Mouse (Mus musculus): ENCODE measurements at regions not wholly inside any gene's neighbourhood (a gene's known extent, or its start where the extent isn't known, plus 50 kb on each side); places are given as distances from the start of the nearest gene placed in this dataset.

DNA sequence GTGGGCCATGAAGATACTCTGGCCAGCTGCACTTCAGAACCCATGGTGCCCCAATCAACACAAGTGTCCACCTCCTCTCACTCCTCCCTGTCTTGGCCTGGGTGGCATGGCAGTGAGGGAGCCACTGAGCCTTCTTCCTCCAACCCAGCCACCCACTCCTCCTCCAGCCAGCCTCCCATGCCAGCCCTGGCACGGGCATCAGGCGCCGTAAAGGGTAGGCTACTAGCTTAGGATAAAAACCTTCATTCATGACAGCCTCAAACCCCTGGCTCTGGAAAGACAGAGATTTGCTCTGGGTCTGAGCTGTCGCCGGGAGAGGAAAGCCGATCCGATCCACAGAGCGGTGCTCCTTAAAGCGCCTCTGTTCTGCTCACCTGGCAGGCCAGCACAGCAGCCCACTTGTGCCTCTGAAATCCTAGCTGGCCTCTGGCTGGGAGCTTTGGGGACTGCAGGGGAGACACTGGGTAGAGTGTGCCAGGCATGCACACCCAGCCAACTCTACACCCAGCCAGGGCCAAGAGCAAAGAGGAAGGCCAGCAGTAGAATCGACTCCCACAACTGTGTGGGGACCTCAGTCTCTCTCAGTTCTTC is 268.2 kb upstream of the Zmiz1 start:
- no peak for DNase-seq
- intact Hi-C loops (cut with DNase I), result no loop called here

DNA sequence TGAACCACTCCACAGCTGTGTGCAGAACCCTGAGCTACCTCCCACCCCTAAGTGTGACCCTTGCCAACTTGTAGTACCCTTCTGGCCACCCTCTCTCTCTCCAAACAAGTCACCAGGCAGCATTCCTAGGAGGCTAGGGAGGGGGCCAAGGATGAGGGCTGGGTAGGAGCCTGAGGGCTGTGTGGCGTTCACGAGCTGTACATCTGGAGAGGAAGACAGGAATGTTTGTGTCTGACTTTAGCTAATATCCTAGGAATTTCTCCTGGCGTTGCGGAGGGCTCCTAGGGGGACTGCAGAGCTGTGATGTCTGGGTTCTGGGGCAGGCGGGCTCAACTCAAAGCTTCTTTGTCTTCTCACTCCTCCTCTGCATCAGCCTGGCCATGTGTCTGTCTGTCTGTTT is 262.2 kb upstream of the Zmiz1 start:
- intact Hi-C loops (cut with DNase I), result no loop called here
- DNase-seq, result no peak

DNA sequence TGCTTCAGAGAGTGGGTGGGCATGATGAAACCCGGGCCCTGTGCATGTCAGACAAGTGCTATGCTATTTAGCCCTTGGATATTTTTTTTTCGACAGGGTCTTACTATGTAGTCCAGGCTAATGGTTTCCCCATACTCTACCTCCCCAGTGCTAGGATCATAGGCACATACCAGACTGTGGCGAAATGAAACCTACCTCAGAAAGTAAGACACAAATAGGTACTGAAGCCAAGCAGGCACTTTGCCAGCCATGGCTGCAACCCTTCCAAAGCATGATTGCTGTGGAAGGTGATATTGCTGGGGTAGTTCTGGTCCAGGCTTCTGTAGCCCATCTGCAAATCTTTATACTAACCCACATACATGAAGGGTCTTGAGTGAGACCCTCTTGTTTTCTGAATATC is 259.1 kb upstream of the Zmiz1 start:
- DNase-seq, result peak in 1 of 2 experiments; percentile 44
- intact Hi-C loops (cut with DNase I), result no loop called here

DNA sequence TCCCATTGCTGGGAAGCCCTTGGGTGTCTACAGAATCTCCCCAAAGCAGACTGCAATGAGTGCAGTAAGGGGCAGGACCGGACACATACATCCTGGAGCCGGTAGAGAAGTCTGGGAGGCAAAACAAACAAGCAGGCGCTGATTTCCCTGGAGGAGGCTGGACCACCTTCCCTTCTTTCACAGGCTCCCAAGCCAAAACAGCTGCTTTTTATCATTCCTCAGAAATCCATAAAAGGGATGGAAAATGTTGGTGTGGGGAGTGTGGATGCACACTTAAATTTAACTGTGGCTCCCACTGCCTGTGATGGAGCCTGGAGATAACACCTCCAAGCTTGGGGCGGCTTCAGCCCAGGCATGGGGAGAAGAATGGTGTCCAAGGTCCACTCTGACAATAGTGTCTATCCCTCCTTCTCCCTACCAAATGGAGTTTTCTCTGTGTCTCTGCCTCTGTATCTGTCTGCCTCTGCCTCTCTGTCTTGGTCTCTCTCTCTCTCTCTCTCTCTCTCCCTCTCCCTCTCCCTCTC is 258.3 kb upstream of the Zmiz1 start:
- intact Hi-C loops (cut with DNase I), result no loop called here
- DNase-seq, result no peak

DNA sequence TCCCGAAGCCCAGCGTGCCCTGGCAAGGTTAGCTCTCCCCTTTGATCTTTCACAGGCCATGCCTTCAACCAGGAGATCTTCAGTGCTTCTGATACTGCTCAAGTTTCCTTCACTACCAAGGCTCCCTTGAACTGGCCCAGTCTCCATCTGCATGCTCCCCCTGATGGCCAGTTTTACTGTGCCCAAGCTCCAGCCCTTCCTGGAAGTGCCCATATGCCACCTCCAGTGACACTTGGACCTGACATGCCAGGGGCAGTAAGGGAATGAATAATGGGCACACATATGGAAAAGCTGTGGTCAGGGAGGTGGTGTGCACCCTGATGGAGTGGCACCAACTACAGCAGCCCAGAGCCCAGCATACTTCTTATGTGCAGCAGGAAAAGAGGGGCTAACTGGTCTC is 256.7 kb upstream of the Zmiz1 start:
- intact Hi-C loops (cut with DNase I), result no loop called here
- no peak for DNase-seq

DNA sequence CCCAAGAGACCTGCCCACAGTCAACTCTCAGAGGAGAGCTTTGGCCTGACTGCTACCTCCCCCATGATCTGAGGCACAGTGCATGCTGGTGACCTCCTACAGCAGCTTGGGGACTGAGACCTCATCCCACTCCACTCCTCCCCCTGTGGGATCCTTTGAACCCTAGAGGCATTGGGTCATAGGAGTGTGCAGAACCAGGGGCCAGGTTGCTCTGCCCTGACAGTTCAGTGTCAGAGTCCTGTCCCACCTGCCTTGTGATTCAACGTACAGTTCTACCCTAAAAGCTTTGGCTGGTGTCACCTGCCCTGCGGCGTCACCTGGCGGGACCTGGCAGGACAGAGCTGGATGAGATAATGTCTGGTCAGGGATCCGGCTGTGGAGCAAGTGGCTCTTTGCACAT is 254.9 kb upstream of the Zmiz1 start:
- intact Hi-C loops (cut with DNase I), result no loop called here
- DNase-seq, result no peak

DNA sequence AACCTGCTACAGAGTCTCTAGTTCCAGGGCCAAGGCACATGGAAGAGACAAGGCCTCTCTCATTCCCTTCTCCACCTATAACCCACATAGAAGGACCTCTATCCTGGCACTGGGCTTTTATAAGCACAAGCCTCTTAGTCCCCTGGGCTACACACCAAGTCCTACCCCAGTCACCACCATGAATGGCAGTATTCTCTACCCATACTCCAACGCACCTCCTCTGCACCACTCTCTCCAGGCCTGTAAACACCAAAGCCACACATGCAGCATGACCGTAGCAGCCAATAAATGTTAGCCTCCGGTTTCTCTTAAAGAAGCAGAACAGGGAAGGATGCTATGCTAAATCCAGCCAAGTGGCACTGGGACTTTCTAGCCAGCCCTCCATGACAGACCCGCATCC is 252.1 kb upstream of the Zmiz1 start:
- DNase-seq, result no peak
- intact Hi-C loops (cut with DNase I), result no loop called here

DNA sequence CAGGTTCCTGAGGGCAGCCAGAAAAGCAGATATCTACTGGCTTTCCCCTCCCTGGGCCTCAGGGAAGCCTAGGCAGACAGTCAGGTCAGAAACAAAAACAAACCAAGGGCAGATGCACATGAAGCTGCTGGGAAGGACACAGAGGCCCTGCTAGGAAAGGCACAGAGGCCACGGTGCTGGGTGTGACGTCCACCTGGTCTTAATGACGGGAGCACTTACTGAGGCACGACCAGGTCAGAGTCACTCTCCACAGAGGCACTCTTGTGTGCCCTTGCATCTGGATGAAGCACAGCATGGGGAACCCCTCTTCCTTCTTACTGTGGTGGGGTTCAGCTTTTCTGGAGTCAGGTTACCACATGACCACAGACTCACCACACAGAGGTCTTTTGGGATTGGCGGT is 251.6 kb upstream of the Zmiz1 start:
- DNase-seq, result no peak
- intact Hi-C loops (cut with DNase I), result no loop called here

DNA sequence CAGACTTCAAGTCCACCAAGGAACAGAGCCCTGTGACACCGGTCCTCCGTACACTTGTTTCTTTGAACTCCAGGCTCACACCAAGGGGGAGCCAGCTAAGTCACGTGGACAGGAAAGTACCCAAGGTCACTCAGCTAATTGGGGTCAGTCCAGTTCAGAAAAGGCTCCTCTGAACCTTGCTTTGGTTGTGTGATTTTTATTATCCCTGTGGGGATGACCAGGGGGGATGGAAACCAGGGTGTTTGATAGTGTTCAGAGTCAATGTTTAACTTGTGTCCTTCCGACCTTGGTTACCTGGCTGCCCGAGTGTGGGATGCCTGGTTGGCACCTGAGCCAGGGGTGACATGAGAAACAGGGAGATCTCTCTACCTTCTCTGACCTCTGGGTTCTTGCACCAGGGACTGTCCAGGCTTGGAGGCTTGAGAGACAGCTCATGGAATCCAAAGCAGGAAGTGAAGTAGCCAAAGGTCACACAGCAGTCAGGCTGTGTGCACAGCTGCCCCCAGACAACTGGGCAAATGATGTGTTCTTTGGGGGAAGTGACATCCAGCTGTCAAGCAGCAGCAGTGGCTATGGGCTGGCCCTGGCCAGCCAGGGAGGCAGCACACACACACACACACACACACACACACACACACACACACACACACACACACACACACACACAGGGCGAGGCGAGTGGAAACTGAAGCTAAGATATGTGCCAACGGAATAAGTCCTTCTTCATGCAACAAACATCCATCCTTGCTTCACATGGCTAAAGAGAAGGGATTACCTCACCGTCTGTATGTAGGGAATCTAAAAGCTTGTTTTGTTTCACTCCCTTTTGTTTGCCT is 250.5 kb upstream of the Zmiz1 start:
- DNase-seq, result no peak
- intact Hi-C loops (cut with DNase I), result no loop called here

DNA sequence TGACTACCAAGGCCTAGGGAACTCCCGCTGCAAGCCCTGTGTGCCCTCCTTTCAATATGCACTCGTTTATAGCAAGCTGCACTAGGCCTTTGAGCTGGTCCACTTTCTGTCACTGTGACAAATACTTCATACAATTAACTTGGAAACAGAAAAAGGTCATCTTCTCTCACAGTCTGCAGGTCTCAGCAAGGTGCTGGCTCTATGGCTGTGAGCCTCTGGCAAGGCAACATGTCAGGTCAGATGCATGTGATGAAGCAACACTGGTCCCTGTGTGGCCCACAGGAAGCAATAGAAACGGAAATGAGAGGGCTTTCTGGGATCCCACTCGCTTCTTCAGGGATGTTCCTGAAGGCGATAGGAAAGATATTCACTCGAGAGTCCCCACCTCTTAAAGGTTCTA is 245.9 kb upstream of the Zmiz1 start:
- intact Hi-C loops (cut with DNase I), result no loop called here
- no peak for DNase-seq

DNA sequence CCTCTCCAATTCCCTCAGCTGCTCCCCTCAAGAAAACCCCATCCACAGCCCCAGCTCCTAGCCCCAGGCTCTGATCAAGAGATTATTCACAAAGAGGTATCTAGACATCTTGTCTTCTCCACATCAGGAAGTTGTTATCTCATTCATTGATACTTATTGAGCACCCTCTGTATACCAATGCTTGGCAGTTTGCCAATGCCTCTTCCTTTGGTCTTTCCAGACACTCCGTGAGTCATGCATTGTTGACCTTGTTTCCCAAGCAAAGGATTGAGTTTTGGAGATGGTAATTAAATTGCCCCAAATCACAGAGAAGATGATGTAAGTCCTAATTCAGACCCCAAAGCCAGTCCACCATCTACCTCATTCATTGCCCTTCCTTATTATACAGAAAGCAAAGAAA is 235.9 kb upstream of the Zmiz1 start:
- intact Hi-C loops (cut with DNase I), result loop anchor here (5.0 kb wide), 1 partner anchor 234 kb away; the partner anchor contains the start of gene Zmiz1
- DNase-seq, result no peak

DNA sequence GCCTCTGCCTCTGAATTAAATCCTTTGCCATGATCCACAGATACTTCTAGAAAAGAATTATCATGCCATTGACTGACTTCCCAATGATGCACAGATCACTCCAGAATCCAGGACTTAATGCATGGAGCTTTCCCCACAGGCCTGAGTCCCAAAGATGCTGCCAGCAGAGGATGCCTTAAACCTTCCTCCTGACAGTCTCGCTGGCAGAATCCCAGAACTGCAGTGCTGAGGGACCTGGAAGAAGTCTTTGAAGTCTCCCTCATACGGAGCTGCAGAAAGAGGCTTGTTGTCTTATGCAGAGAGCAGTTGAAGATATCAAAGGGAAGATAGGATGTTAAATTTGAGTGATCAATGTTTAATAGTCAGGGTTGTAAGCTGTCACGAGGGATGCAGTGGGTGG is 233.8 kb upstream of the Zmiz1 start:
- intact Hi-C loops (cut with DNase I), result no loop called here
- no peak for DNase-seq

DNA sequence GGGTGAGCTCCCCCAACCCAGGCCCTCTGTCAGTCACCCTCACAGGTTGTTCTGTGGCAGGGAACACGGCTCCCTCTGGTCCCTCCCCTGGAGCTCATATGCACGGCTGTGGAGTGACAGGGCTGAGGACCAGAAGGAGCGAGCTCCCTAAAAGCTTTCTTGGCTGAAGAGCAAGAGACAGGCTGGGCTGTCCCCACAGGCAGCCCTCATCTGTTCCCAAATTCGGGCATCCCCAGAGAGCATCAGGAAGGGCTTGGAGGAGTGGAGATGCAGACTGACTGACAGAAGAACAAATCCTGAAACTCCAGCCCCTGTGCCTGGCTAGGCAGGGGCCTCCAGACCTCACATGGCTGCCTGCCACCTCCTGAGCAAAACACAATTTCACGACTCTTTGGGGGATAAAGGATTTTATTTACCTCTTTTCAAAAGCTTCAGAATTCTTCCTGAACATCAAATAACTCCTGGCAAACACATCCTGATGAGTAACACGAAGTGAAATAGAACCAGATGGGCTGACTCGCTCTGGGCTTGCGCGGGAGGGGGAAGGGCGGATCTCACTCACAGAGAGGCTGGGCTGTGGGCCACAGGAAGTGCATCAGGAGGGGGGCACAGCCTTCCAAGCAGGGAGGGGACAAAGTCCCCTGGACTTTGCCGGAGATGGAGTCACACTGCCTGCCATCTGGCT is 232.7 kb upstream of the Zmiz1 start:
- peak; percentile 86 to 87 for DNase-seq

DNA sequence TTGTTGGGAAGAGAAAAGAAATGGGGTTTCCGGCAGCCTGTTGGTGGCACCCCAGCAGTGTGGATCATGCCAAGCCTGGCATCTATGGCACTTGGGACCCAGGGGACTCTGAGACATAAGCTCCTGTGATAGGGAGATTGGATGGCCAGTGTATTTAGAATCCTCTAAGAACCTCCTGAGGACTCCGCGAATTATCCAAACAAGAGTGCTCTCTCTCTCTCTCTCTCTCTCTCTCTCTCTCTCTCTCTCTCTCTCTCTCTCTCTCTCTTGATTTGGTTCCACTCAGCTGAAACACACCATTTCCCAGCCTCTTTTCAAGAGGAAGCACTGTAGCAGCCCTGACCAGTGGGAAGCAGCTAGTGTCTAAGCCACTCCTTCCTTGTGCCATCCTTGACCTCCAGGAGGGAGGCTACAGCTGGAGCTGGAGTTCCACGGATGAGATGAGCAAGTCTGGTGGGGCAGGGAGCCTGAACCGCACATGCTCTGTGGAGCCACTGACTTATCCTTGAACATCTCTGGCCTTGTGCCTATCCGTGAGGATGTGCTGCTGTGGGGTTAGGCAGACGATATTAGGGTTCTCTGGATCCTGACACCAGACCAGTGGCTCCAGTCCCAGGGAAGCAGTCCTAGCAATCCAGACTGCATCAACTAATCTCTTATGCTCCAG is 232.0 kb upstream of the Zmiz1 start:
- intact Hi-C loops (cut with DNase I), result no loop called here
- DNase-seq, result no peak

More for the DNA sequence above, 232.7 kb upstream of the Zmiz1 start:
- intact Hi-C loops (cut with DNase I), result no loop called here

DNA sequence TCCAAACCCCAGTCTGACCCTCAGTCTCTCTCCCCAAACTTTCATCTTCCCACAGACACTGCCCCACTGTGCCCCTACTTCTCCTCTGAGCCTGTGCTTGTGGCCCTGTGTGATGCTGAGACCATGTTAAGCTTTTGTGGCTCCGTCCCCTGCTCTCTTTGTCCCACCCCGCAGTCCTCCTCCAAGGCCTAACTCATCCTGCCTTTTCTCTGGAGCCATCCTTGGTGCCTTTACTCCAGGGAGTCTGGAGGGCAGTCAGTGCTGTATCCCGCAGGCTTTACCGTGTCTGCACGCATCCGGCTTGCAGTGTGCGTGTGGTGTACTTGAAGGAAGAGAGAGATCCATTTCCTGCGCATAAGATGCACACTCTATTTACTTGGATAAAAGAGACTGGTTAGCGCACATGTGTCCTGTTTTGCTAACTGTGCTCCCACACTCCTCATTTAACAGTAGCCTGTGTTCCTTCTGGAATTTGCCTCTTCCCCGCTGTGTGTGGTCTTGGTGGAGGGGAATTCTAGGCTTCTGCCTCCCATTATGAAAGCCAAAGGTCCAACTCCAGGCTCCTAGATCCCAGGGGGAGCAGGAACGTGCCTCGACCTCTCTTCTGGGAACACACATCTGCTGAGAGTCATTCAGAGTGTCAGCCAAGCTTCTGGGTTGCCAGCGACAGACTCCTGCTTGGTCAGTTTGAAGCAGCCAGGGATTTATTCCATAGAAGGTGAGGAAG is 230.5 kb upstream of the Zmiz1 start:
- DNase-seq, result no peak

DNA sequence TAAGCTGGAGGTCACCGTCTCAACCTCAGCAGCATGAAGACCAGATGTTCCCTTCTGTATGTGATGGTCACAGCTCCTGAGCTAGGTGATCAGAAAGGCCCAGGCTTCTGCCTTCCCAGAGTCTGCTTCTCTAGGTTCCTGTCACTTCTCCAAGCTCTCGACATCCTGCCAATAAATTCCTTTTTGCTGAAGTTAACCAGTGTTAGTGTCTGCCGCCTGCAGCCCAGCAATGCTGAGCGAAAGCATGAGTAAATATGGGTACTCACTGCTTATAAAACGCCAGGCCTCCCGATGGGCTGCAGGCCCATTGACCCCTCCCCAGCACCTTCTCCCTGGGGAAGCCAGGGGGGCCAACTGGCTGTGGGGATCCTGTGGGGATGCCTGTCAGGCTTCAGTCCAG is 229.4 kb upstream of the Zmiz1 start:
- peak; percentile 29 to 66 for DNase-seq
- intact Hi-C loops (cut with DNase I), result no loop called here

More for the DNA sequence above, 230.5 kb upstream of the Zmiz1 start:
- intact Hi-C loops (cut with DNase I), result no loop called here

DNA sequence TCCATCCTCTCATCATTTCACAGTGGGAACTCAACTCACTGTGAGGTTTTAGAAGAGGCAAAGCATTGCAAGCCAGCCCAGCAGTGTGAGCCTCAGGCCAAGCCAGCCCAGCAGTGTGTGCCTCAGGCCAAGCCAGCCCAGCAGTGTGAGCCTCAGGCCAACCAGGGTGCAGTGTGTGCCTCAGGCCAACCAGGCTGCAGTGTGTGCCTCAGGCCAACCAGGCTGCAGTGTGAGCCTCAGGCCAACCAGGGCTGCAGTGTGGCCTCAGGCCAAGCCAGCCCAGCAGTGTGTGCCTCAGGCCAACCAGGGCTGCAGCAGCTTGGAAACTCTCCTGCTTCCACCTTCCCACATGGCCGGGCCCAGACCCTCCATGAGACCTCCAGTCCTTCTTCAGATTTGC is 227.1 kb upstream of the Zmiz1 start:
- intact Hi-C loops (cut with DNase I), result no loop called here
- peak in 1 of 2 experiments; percentile 67 for DNase-seq

DNA sequence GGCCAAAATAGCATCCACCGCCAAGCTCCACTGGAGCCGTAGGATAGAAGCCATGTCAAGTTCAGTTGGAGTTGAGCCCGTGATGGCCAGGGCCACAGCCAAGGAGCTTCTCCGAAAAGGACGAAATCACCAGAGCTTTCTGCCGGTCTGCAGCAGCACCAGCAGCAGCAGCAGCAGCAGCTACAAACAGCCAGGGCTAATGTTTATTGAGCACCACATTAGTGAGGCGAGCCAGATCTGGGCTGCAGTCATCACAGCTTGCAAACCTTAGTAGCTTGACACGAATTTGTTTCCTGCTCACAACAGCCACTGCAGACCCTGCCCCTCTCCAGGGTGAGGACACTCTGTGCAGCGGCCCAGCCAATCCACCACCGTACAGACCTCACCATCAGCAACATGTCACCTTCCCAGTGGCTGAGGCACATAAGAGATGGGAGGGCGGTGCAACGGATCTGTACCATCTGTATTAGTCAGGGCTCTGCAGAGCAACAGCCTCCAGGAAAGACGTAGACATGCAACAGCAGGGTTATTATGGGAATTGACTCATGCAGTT is 222.5 kb upstream of the Zmiz1 start:
- intact Hi-C loops (cut with DNase I), result loop anchor here (5.0 kb wide), 1 partner anchor 116 kb away; no protein-coding TSS in a partner anchor
- peak; percentile 43 to 59 for DNase-seq

DNA sequence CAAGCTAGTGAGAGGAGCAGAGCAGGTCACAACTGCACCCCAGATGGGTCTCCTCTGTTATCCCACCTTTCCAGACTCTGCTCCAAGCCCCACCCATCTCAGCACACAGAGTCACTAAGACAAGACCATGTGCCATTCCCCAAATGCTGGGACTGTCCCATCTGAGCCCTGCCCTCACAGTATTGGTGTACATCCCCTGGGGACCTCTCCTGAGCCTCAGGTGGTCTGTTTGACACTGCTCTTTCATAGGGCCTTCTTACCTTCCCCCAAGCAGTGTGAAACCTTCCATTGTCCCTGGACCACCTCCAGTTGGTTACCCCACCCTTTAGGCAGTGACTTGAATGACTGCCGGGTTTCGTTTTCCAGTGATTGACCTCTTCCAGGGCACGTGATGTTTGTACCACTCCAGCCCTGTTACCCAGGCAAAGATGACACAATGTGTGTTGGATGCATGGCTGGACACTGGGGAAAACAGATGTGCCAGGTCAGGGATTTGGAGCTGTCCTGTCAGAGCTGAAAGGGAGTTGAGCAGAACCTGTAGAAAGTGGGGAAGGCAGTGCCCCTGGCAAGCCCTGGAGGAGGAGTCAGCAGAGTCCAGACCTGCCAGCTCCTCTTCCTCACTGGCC is 219.5 kb upstream of the Zmiz1 start:
- intact Hi-C loops (cut with DNase I), result loop anchor here (5.0 kb wide), 1 partner anchor 113 kb away; no protein-coding TSS in a partner anchor
- DNase-seq, result no peak

All from heart, postnatal 14 days (tissue).